Mouse (Mus musculus) G1E (cell line): Measurements from ENCODE around the gene Icam4.

Experiments used
- CTCF ChIP-seq: IDR thresholded peaks from 2 replicates; pipeline ENCODE4 v1.5.1; 2012; ENCODE audit warnings: low read depth, low read length, inconsistent platforms, mixed read lengths
- GATA1 ChIP-seq: IDR thresholded peaks from 2 replicates; pipeline ENCODE4 v1.6.1; 2012; ENCODE audit warnings: borderline replicate concordance, low read length, inconsistent platforms, mixed read lengths
- GATA2 ChIP-seq: IDR thresholded peaks from 2 replicates; pipeline ENCODE4 v1.6.1; 2012; ENCODE audit warnings: low read depth, low read length, inconsistent platforms, borderline replicate concordance
- POLR2AphosphoS5 ChIP-seq: IDR thresholded peaks from 2 replicates; pipeline ENCODE4 v1.6.1; 2012; ENCODE audit warnings: low read depth, low read length, inconsistent platforms; ENCODE audit not compliant: insufficient replicate concordance
- TAL1 ChIP-seq: conservative IDR thresholded peaks from 2 replicates; pipeline ENCODE4 v1.6.1; 2012; ENCODE audit warnings: low read depth, low read length, inconsistent platforms, mixed read lengths

- TF ChIP-seq CTCF (no peak), GATA1 (no peak), GATA2 (no peak), POLR2AphosphoS5 (no peak), TAL1 (no peak)
Observed at GRCm38 (mm10) chr9:21001651-21002200, 27.4 kb upstream of the Icam4 start.
